In genomic region chr16:16870241-16870616, GRCm38 (mm10) we compare ENCODE assay signal across 8 mouse cellular contexts. TPM values are rescaled to one million over a fixed set of nuclear protein-coding genes. Genes with fewer than 3 reads are reported as not detected.
A peak's percentile ranks its signal among the peaks of the same experiment; 100 is the strongest.
DNase-seq lines count a peak whose midpoint lies in the region; ATAC-seq and TF ChIP-seq lines count a peak whose summit lies in the region.

No protein-coding gene starts in this region.

- TF ChIP-seq CTCF in spleen, adult 2 months (IDR thresholded peaks at IDR 0.05; ENCODE audit: extremely low read depth, insufficient read depth, insufficient read length, insufficient replicate concordance), result no peak

- H3K4me2 ChIP-seq in limb, embryonic 14.5 days (replicated peaks; ENCODE audit: low read depth, low read length, severe bottlenecking), result peak overlapping the region; percentile 55
- H3K4me2 ChIP-seq in stomach, embryonic 14.5 days (replicated peaks; ENCODE audit: low read depth, low read length), result peak overlapping the region; percentile 76

- no peak for DNase-seq in spleen, adult 2 months (ENCODE audit: low read depth in 1 of 2, low spot score in 2 of 2)
- DNase-seq in spleen, adult 12 weeks (ENCODE audit: low spot score), result no peak
- no peak for DNase-seq in limb, embryonic 14.5 days (ENCODE audit: low spot score)
- no peak for DNase-seq in Muller cell, postnatal 12 days (ENCODE audit: inconsistent ontology term)
- no peak for DNase-seq in layer of hippocampus, postnatal 36 days

- no peak for TF ChIP-seq POLR2A in spleen, adult 2 months (IDR thresholded peaks at IDR 0.05; ENCODE audit: low read depth, low read length)
- TF ChIP-seq POLR2A in limb, embryonic 14.5 days (IDR thresholded peaks at IDR 0.05; ENCODE audit: borderline replicate concordance, extremely low read depth, insufficient read depth, insufficient read length), result no peak

- H3K4me3 ChIP-seq in erythroblast, embryonic 14.5 days (replicated peaks), result peak overlapping the region; percentile 77
- peak overlapping the region; percentile 73; the same call in 1 of the 2 replicates for H3K4me3 ChIP-seq in spleen, adult 2 months (ENCODE audit: extremely low read depth, insufficient read depth, insufficient read length)
- H3K4me3 ChIP-seq in limb, embryonic 14.5 days (replicated peaks; ENCODE audit: low read length), result peak overlapping the region; percentile 72
- H3K4me3 ChIP-seq in stomach, embryonic 14.5 days (ENCODE audit: low read depth, low read length), result peak overlapping the region; percentile 74

- H3K4me1 ChIP-seq in erythroblast, embryonic 14.5 days (ENCODE audit: control insufficient read depth), result peaks cover 22% of the 10 kb centered on the region
- peaks cover 4% of the 10 kb centered on the region; the same call in 1 of the 2 replicates for H3K4me1 ChIP-seq in spleen, adult 2 months (ENCODE audit: control insufficient read depth, insufficient read depth, insufficient read length)
- H3K4me1 ChIP-seq in limb, embryonic 14.5 days (ENCODE audit: control insufficient read depth, insufficient read depth, low read length), result peaks cover 5% of the 10 kb centered on the region; the same call in 1 of the 2 replicates
- 0 out of 2 replicates have a peak, but pooled peaks cover 5% of the 10 kb centered on the region for H3K4me1 ChIP-seq in stomach, embryonic 14.5 days (ENCODE audit: control insufficient read depth, insufficient read depth, low read length)

- no peaks in the 10 kb centered on the region for H3K9me3 ChIP-seq in erythroblast, embryonic 14.5 days (ENCODE audit: control insufficient read depth, low read length)
- H3K9me3 ChIP-seq in limb, embryonic 14.5 days (ENCODE audit: control insufficient read depth, low read length), result no peaks in the 10 kb centered on the region
- H3K9me3 ChIP-seq in stomach, embryonic 14.5 days (ENCODE audit: control insufficient read depth, low read depth, low read length), result no peaks in the 10 kb centered on the region

- peaks cover 11% of the 10 kb centered on the region for H3K36me3 ChIP-seq in erythroblast, embryonic 14.5 days (ENCODE audit: control insufficient read depth)
- no peaks in the 10 kb centered on the region; the same call in 1 of the 2 replicates for H3K36me3 ChIP-seq in spleen, adult 2 months (ENCODE audit: control insufficient read depth, insufficient read depth, low read length)
- H3K36me3 ChIP-seq in limb, embryonic 14.5 days (ENCODE audit: control insufficient read depth, insufficient read depth, low read length), result peaks cover 7% of the 10 kb centered on the region; the same call in 1 of the 2 replicates
- H3K36me3 ChIP-seq in stomach, embryonic 14.5 days (ENCODE audit: control insufficient read depth, insufficient read depth, low read length), result no peaks in the 10 kb centered on the region

- WGBS in spleen, adult 2 months, result 37% methylated on average over 7 of the region's 7 CpGs
- 35% methylated on average over 7 of the region's 7 CpGs for WGBS in limb, embryonic 14.5 days
- 32% methylated on average over 7 of the region's 7 CpGs for WGBS in stomach, embryonic 14.5 days

- H3K27me3 ChIP-seq in erythroblast, embryonic 14.5 days (ENCODE audit: control insufficient read depth), result no peaks in the 10 kb centered on the region
- H3K27me3 ChIP-seq in spleen, adult 2 months (ENCODE audit: control insufficient read depth, insufficient read depth, low read length), result no peaks in the 10 kb centered on the region
- H3K27me3 ChIP-seq in limb, embryonic 14.5 days (ENCODE audit: control insufficient read depth, insufficient read depth, low read length), result no peaks in the 10 kb centered on the region
- no peaks in the 10 kb centered on the region for H3K27me3 ChIP-seq in stomach, embryonic 14.5 days (ENCODE audit: control insufficient read depth, insufficient read depth, low read length)

- no peak for ATAC-seq in erythroblast, adult 5-6 weeks (replicated peaks; ENCODE audit: low FRiP score, poor library complexity, severe bottlenecking)
- ATAC-seq in limb, embryonic 14.5 days (ENCODE audit: low FRiP score, low read depth), result peak; percentile 55
- no peak for ATAC-seq in stomach, embryonic 14.5 days (ENCODE audit: insufficient number of reproducible peaks, insufficient read depth, low FRiP score, low read depth)

- peak overlapping the region; percentile 89 for H3K9ac ChIP-seq in limb, embryonic 14.5 days (ENCODE audit: low read depth, low read length, severe bottlenecking)
- 0 out of 2 replicates have a peak overlapping the region, but pooled peaks have one; percentile 88 for H3K9ac ChIP-seq in stomach, embryonic 14.5 days (replicated peaks; ENCODE audit: low read depth, low read length)

- peak overlapping the region; percentile 79; the same call in 1 of the 2 replicates for H3K27ac ChIP-seq in spleen, adult 2 months (ENCODE audit: insufficient read depth, low read length)
- H3K27ac ChIP-seq in limb, embryonic 14.5 days (replicated peaks; ENCODE audit: low read depth, low read length), result peak overlapping the region; percentile 95
- H3K27ac ChIP-seq in stomach, embryonic 14.5 days (ENCODE audit: low read length), result peak overlapping the region; percentile 97

RNA-seq across cellular contexts. Expression of gene Top3b, which starts 0.3 kb away (rescaled TPM):
- polyA plus RNA-seq in erythroblast, embryonic 14.5 days (2012), result 2.5 and 2.8 TPM in 2 replicates
- 19.9 and 27.7 TPM in 2 replicates for total RNA-seq in erythroblast, adult 5-6 weeks (2015; ENCODE audit: low replicate concordance)
- 18.7 and 19.2 TPM in 2 replicates for total RNA-seq in erythroblast, adult 5-6 weeks (2017; ENCODE audit: low replicate concordance)
- polyA plus RNA-seq in spleen, adult 2 months (2012; rRNA removed), result 63.3 and 65.7 TPM in 2 replicates
- 120 and 136 TPM in 2 replicates for polyA plus RNA-seq in limb, embryonic 14.5 days (2012; rRNA removed)
- polyA plus RNA-seq in limb, embryonic 14.5 days (2014; fragmentation: Nextera tagmentation; extraction: Ambion mirVana), result 71.5 and 86.8 TPM in 2 replicates
- 63.4 and 73.1 TPM in 2 replicates for polyA plus RNA-seq in stomach, embryonic 14.5 days (2014; fragmentation: Nextera tagmentation; extraction: Ambion mirVana)
- total RNA-seq in layer of hippocampus, postnatal 36 days (2021), result 10 to 100 TPM; 56.6 to 71.4 TPM

RNA-seq across cellular contexts. Expression of gene Vpreb1, which starts 0.4 kb away (rescaled TPM):
- 0.08 TPM in 1 of 2 replicates, not detected in the other for polyA plus RNA-seq in erythroblast, embryonic 14.5 days (2012)
- not detected in 2 replicates for total RNA-seq in erythroblast, adult 5-6 weeks (2015; ENCODE audit: low replicate concordance)
- total RNA-seq in erythroblast, adult 5-6 weeks (2017; ENCODE audit: low replicate concordance), result 0.85 TPM in 1 of 2 replicates, not detected in the other
- 2.6 and 4.6 TPM in 2 replicates for polyA plus RNA-seq in spleen, adult 2 months (2012; rRNA removed)
- polyA plus RNA-seq in limb, embryonic 14.5 days (2012; rRNA removed), result 4.0 and 5.6 TPM in 2 replicates
- polyA plus RNA-seq in limb, embryonic 14.5 days (2014; fragmentation: Nextera tagmentation; extraction: Ambion mirVana), result 3.4 and 3.8 TPM in 2 replicates
- polyA plus RNA-seq in stomach, embryonic 14.5 days (2014; fragmentation: Nextera tagmentation; extraction: Ambion mirVana), result 2.9 TPM in 2 replicates
- total RNA-seq in layer of hippocampus, postnatal 36 days (2021), result 1 to 10 TPM in 1 of 2 experiments, not detected in 1; 1.5 TPM

RNA-seq across cellular contexts. Expression of gene Igll1, which starts 6.4 kb away (rescaled TPM):
- not detected in 2 replicates for polyA plus RNA-seq in erythroblast, embryonic 14.5 days (2012)
- not detected in 2 replicates for total RNA-seq in erythroblast, adult 5-6 weeks (2015; ENCODE audit: low replicate concordance)
- total RNA-seq in erythroblast, adult 5-6 weeks (2017; ENCODE audit: low replicate concordance), result not detected in 2 replicates
- 0.25 TPM in 1 of 2 replicates, not detected in the other for polyA plus RNA-seq in spleen, adult 2 months (2012; rRNA removed)
- 0.18 and 0.27 TPM in 2 replicates for polyA plus RNA-seq in limb, embryonic 14.5 days (2012; rRNA removed)
- polyA plus RNA-seq in limb, embryonic 14.5 days (2014; fragmentation: Nextera tagmentation; extraction: Ambion mirVana), result 0.45 and 0.47 TPM in 2 replicates
- polyA plus RNA-seq in stomach, embryonic 14.5 days (2014; fragmentation: Nextera tagmentation; extraction: Ambion mirVana), result 0.41 and 0.59 TPM in 2 replicates
- total RNA-seq in layer of hippocampus, postnatal 36 days (2021), result not detected

RNA-seq across cellular contexts. Expression of gene Ppm1f, which starts 26.0 kb away (rescaled TPM):
- polyA plus RNA-seq in erythroblast, embryonic 14.5 days (2012), result 0.06 and 0.07 TPM in 2 replicates
- 1.7 and 3.5 TPM in 2 replicates for total RNA-seq in erythroblast, adult 5-6 weeks (2015; ENCODE audit: low replicate concordance)
- 1.4 and 2.7 TPM in 2 replicates for total RNA-seq in erythroblast, adult 5-6 weeks (2017; ENCODE audit: low replicate concordance)
- 10.1 and 11.3 TPM in 2 replicates for polyA plus RNA-seq in spleen, adult 2 months (2012; rRNA removed)
- polyA plus RNA-seq in limb, embryonic 14.5 days (2012; rRNA removed), result 31.0 and 32.4 TPM in 2 replicates
- polyA plus RNA-seq in limb, embryonic 14.5 days (2014; fragmentation: Nextera tagmentation; extraction: Ambion mirVana), result 22.0 and 24.2 TPM in 2 replicates
- 14.8 and 16.5 TPM in 2 replicates for polyA plus RNA-seq in stomach, embryonic 14.5 days (2014; fragmentation: Nextera tagmentation; extraction: Ambion mirVana)
- 10 to 100 TPM; 47.0 to 49.5 TPM for total RNA-seq in layer of hippocampus, postnatal 36 days (2021)

RNA-seq across cellular contexts. Expression of gene Spag6l, which starts 41.0 kb away (rescaled TPM):
- not detected in 2 replicates for polyA plus RNA-seq in erythroblast, embryonic 14.5 days (2012)
- not detected in 2 replicates for total RNA-seq in erythroblast, adult 5-6 weeks (2015; ENCODE audit: low replicate concordance)
- total RNA-seq in erythroblast, adult 5-6 weeks (2017; ENCODE audit: low replicate concordance), result not detected in 2 replicates
- polyA plus RNA-seq in spleen, adult 2 months (2012; rRNA removed), result not detected in 2 replicates
- polyA plus RNA-seq in limb, embryonic 14.5 days (2012; rRNA removed), result 0.09 TPM in 1 of 2 replicates, not detected in the other
- polyA plus RNA-seq in limb, embryonic 14.5 days (2014; fragmentation: Nextera tagmentation; extraction: Ambion mirVana), result 0.19 TPM in 1 of 2 replicates, not detected in the other
- polyA plus RNA-seq in stomach, embryonic 14.5 days (2014; fragmentation: Nextera tagmentation; extraction: Ambion mirVana), result 0.17 and 0.39 TPM in 2 replicates
- 1 to 10 TPM; 8.9 to 9.4 TPM for total RNA-seq in layer of hippocampus, postnatal 36 days (2021)

Comparison
In these comparisons a context has a peak if more than half of its experiments do, and no peak if none do; other contexts are left out.
1. RNA of gene Top3b, which starts 0.3 kb away (polyA plus RNA-seq): 71.5 to 136 TPM in limb, embryonic 14.5 days, 63.4 to 73.1 TPM in stomach, embryonic 14.5 days and 63.3 to 65.7 TPM in spleen, adult 2 months; 2.5 to 2.8 TPM in erythroblast, embryonic 14.5 days; every median in the first group is over 10 times any median in the second.
2. Peak in every context shown above with its lines, with median percentiles within 50 percentile points of each other: H3K4me3 ChIP-seq and H3K27ac ChIP-seq.